8 mouse cellular contexts compared by ENCODE assay signal in genomic region chr1:129635146-129635545, GRCm38 (mm10).
"Had no signal": no experiment of that assay in that cellular context is flagged by ENCODE, and none has a peak within 500 bp of the region (broad histone marks: within the 10 kb centered on the region; RNA-seq: fewer than 3 reads in every experiment).

No protein-coding gene starts in this region.

- DNase-seq: kidney, adult 8-10 months; kidney, postnatal 10 days; kidney, postnatal 36 days; liver, postnatal 0 days; lung, embryonic 14.5 days; thymus, adult 2 months; thymus, postnatal 14 days; thymus, postnatal 4 days had no signal
